Mouse (Mus musculus) ES-Bruce4 (cell line): ENCODE results near the gene Pcyox1.

Experiments
- CTCF ChIP-seq: IDR thresholded peaks from one replicate; pipeline ENCODE4 v1.8.1; 2011; ENCODE audit warnings: low read depth, low read length
- POLR2A ChIP-seq: IDR thresholded peaks from one replicate; pipeline ENCODE4 v1.8.1; 2011; ENCODE audit warnings: low read length; ENCODE audit not compliant: insufficient read depth

DNA sequence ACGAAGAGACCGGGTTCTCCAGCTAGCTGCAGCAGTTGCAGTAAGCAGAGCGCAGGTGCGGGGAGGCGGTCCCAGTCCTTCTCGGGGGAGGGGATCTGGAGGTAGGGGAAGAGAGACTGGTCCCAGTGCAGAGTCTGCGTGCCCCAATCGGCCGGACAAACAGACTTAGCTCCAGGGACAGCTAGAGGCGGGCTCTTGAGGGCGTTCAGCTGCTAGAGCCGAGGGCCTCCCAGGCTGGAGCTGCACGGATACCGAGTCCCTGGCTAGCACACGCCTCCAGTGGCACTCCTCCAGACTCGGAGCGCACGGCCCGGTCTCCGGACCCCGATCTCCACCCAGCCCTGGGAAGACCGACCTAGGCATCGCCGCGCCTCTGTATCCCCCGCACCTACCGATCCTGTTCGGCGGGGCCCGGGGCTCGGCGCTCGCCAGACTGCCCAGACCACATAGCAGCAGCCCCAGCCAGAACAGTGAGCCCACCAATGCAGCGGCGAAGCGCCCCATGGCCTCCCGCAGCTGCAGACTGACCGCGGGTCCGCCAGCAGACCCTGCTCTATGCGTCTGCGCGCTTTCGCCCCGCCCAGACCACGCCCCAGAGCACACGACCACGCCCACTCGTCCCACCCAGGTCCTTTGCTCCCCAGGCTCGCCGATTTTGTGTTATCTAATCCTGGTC is at the start of gene Pcyox1:
- TF ChIP-seq POLR2A (peak; percentile 94), CTCF (no peak)
